Mouse (Mus musculus) lung, postnatal 4 days (tissue): ENCODE data around the gene Hnf4a.
"Not testable (repeated sequence)": the region's sequence is repeated elsewhere in the genome, so short reads cannot be mapped to it uniquely, and the experiment has no call there.

Source experiments
- DNase-seq, 2 experiments: peaks; one replicate each; pipeline ENCODE4 v3.0.0; 2021

Gene Hnf4a

GRCm38 (mm10) chr2:163506300-163507004 lies at the start of gene Hnf4a:
Gene Hnf4a (plus strand): TSS chr2:163506808.
- no peak for DNase-seq

GRCm38 (mm10) chr2:163458539-163459265 lies 47.9 kb upstream of the Hnf4a start:
- DNase-seq = no peak

DNA sequence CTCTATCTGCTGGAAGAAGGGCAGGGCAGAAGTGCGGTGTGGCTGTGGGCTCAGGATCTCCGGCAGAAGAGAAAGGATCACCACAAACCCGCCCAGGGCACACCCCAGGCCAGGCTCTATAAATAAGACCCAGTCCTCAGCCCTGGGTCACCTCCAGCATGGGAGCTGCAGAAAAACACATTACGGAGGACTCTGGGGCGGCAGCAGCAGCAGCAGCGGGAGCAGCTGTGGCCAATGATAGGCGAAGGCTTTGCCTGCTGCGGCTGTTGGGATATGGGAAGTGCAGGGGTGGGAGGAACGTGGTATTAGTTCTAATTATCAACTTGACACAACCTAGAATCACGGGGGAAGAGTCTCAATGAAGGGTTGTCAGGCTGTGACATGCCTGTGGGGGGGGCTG lies 47.2 kb upstream of the Hnf4a start:
- no peak for DNase-seq

DNA sequence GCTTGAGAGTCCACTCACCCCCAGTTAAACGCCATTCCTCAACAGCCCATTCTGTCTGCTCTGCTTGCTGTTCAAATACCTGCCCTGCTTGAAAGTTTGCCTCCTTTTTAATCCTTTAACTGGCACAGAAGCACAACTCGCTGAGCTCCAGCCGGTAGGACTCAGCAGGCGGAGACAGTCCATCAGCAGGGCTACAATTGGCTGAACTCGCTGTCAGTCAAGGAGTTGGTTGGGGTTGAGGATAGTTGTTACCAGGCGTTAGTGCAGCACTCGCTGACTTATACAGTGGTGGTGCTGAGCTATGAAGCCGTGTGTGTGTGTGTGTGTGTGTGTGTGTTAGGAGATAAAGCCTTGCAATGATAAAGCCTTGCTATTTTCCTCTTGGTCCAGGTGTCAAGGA lies 46.0 kb upstream of the Hnf4a start:
- DNase-seq = no peak

DNA sequence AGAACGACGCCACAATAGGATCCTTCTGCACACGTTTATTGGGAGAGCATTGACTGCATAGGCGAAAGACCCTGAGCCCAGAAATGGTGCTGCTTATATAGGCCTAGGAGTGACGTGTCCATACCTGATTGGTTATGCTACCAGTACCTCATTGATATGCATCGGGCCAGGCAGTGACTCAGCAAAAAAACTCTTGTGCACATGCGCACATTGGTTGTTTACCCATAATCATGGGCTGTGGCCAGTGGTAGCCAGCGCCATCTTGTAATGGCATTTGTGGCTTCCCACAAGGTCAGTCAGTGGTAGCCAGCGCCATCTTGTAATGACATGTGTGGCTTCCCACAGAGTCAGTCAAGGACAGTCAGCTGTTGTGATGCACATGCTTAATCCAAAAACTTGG lies 45.3 kb upstream of the Hnf4a start:
- not testable (repeated sequence) for DNase-seq

- no peak for DNase-seq
Measured at GRCm38 (mm10) chr2:163462386-163462785, 44.2 kb upstream of the Hnf4a start.

GRCm38 (mm10) chr2:163462801-163463200 lies 43.8 kb upstream of the Hnf4a start:
- no peak for DNase-seq

GRCm38 (mm10) chr2:163463251-163463769 lies 43.3 kb upstream of the Hnf4a start:
- no peak for DNase-seq

DNA sequence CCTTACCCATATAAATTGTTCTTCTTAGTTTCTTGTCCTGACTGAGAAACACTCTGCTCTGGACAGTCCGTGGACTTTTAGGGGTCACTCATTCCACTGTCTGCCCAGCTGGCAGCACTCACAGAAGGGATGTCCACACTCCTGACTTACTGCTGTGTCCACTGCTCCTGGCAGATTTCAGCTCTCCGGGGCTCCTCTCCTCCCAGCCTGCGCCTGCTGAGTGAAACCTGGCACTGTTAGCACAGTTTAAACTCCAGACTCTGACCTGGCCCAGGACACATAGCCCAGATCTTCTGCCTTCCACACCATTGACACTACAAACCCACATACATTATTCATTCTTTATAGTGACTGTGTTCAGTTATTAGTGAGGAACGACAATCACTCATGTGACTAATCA lies 42.6 kb upstream of the Hnf4a start:
- DNase-seq = no peak

DNA sequence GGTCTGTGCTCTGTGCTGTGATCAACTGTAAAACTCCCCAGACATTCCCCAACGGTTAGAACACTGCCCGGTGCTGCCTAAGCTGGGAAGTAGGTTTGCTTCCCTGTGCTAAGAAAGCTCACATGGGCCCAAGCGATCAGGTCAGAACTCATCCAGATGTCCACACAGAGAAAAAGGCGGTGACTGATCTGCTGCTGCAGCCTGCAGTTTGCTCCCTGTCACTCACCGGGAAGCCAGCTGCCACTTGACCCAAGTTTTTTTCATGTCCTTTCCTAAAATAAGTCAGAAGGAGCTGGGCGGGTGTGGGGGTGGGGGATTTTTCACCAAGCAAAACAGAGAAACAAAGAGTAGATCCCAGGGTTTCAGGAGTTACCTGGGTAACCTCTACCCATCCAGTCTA lies 42.0 kb upstream of the Hnf4a start:
- DNase-seq = no peak

DNA sequence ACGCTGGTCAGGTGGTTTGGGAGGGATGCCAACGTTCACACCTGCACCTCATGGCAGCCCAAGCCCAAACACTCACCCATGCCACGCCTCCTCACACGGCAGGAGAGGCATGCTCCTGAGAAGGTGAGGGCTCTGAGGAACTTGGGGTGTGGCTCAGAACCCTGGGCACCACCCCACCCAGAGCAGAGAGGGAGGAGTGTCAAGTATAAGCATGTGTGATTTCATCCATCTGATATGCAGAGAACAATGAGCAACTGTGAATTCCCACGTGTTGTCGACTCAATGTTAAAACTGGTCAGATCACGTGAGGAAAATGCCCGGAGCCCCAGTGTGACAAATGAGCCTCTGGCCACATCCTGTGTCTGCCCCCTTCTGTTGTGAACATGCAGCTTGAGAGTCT lies 39.8 kb upstream of the Hnf4a start:
- peak; percentile 22 to 72 for DNase-seq

DNA sequence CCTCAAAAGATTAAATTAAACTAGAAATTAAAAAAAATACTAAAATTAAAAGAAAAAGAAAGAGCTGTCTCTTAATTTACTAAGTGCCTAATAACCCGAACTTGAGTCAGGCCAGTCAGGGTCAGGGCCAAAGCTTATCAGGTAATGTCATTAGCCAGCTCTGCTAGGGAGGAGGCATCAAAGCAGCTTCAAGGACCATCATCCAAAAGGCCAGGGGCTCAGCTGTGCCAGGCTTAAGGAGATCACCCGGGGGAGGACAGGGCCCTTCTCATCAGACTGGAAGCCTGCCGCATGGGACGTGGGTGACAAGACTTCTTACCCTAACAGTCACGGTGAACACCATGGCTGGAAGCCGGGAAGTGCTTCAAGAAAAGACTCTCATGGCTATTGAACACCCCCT lies 39.0 kb upstream of the Hnf4a start:
- DNase-seq = no peak

- DNase-seq = peak in 1 of 2 experiments; percentile 11
Measured at GRCm38 (mm10) chr2:163468866-163469265, 37.7 kb upstream of the Hnf4a start.

DNA sequence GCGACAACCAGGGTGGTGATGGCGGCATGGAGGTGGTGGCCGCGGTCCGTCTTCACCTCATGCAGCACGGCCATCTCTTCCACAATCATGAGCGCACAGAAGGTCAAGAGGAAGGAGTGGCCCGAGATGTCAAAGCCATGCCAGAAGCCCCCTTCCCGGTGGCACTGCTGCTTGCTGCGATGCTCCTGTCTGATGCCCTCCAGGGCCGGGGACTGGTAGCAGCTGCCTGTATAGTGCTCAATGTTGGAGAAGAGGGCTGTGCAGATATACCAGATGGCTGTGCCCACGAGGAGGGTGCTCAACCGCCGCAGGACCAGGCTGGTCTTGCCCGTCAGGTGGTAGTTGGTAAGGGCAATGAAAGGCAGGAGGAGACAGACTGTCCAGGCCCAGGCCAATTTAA lies 36.9 kb upstream of the Hnf4a start:
- DNase-seq = peak in 1 of 2 experiments; percentile 18

- DNase-seq = peak in 1 of 2 experiments; percentile 5
Measured at GRCm38 (mm10) chr2:163471136-163471535, 35.5 kb upstream of the Hnf4a start.

GRCm38 (mm10) chr2:163471710-163472465 lies 34.7 kb upstream of the Hnf4a start:
- DNase-seq = peak; percentile 43 to 49

- DNase-seq = peak; percentile 96 to 97
Measured at GRCm38 (mm10) chr2:163472466-163472851, 34.1 kb upstream of the Hnf4a start, which contains the start of gene Fitm2. Gene Fitm2 (minus strand): TSS chr2:163472629.

GRCm38 (mm10) chr2:163480191-163480825 lies 26.3 kb upstream of the Hnf4a start:
- peak in 1 of 2 experiments; percentile 29 for DNase-seq

DNA sequence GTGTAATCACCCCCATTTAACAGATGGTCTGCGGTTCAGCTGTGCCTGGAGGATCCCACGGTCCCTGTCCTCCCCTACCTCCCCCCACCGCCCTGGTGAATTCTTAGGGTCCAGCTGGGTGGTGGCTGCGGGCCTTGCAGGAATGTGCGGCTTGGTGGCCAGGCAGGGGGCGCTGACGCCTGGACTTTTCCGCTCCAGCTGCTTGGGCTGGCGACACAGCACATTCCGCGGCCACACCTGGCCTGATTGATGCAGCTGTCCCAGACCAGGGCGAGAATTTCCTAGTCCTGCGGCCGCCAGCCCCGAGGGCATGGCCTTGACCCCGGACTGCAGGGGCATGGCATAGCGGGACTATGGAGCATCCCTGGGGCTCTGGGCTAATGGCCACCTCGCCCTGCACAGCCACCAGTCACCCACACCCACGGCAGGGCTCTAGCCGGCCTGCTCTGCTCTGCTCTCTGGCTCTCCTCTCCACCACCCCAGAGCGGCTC lies 25.0 kb upstream of the Hnf4a start:
- DNase-seq = peak; percentile 43 to 54

- DNase-seq = no peak
Measured at GRCm38 (mm10) chr2:163487360-163487759, 19.2 kb upstream of the Hnf4a start.

DNA sequence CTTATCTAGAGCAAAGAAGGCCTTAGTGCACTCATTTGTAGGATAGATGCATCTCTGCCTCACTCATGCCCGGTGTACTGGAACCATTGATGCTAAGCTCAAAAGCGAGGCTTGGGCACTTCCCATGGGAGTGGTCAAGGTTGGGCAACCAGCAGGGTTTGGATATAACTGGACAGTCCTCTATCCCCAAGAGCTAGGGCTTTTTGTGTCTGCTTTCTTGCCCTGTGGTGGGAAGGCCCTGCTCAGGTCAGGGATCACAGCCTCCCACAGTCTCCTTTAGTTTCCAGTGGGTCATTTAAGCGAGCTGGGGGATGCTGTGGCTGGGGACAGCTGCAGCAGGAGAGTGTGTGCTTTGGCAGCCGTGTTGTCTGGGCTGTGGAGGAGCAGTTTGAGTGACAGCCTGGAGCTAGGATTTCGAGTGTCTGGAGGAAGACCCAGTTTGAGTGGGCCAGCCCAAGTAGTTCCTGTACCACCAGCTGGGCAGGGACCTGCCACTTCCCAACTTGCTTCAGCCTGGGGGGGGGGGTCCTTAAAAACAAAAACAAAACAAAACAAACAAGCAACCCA lies 16.8 kb upstream of the Hnf4a start:
- DNase-seq = no peak

DNA sequence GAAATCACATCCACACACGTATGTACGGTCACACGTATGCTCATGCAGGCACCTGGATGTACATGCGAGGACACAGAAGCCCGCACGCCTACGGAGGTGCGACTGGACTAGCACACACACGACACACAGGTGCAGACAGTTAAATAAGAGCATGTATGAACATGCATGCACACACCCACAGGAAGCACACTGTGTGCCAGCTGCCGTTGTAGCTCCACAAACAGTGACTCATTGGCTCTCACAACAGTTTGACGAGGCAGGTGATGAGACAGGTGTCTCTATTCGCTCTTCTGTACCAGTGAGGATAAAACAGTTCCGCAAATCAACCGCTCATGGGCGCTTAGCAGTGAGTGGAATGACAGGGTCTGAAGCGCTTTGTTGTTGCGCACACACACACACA lies 16.0 kb upstream of the Hnf4a start:
- no peak for DNase-seq
